Mouse (Mus musculus) MEL-GATA-1-ER (cell line): ENCODE data around the gene Zfp84.

Source experiments
- DNase-seq: peaks from one replicate; pipeline ENCODE4 v3.0.0-alpha.2; 2012; ENCODE audit warnings: low read depth; ENCODE audit errors: extremely low read depth

Gene Zfp84

DNA sequence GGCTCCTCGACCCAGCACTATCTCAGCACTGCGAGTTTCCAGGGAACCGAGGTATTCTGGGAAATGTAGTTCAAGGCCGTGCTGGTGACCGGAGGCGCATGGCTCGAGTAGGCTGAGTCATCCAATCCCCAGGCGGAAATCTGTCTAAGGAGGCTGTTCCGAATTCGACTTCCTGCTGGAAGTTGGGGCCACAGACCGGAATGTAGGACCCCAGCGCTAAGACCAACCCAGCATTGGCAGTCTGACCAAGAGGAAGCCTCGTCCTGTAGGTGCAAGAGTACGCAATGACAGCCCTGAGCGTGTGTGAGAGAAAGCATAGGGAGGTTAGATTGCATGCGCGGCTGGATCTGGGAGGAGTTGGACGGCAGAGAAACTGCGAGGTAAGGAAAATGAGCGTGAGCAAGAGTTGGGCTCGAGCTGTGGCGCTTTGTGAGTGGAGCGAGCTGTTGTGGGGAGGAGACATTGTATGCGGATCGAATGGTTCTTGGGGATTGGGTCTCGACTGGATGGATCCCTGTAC lies 47.6 kb downstream of the Zfp84 start, which contains the start of gene Zfp790:
Gene Zfp790, plus strand, starts transcription at position 205 of the 520 bp plus-strand sequence.
- peak; percentile 96 for DNase-seq

DNA sequence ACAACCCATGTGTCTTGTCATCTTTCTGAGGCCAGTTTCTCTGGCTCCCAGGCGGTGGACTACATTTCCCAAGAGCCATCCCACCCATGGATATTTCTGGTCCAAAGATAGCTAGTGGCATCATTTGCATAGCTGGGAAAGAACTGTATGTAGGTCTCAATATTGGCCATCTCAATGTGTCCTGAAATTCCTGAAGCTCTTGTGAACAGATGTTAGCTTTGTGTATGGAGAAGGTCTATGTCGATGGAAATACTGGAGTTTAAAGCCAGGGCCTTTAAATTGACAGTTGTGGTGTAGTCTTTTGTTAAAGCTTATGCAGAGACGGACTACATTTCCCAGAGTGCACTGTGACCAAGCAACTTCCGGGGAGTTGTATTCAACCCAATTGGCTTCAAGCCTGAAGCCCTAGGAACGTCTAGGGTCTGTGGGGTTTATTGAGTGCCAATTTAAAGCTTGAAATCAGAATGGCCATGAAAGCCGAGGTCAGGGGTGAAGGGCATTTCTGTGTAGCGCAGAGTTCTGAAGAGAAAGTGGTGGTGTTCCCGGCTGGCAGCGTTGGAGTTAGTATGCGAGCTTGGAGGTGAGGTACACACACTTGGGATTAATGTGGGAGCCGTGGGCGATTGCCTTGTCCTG lies 50.4 kb downstream of the Zfp84 start:
- DNase-seq = peak; percentile 74

DNA sequence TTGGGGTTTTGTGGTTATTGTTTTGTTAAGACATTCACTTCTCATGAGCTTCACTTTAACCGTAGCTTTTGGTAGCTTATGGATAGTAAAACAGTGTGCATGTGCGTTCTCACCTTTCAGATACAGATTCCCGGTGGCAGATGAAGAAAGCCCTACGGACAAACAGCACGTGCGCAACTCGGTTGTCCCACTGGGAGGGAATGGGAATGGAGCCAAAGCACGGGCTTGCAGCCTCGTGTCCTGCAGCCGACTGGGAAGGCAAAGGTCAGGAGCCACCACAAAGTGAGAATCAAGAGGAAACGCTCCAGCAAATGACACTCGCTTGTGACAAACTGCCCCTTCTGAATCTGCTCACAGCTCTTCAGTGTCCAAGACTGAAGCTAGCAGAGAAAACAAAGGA lies 59.6 kb downstream of the Zfp84 start:
- no peak for DNase-seq
